Mouse (Mus musculus): ENCODE measurements around the gene Ina. TPM values are rescaled to one million over a fixed set of nuclear protein-coding genes. Genes with fewer than 3 reads are reported as not detected.

Ina gene
- not detected for polyA plus RNA-seq (2014; fragmentation: Illumina TruSeq; extraction: RNeasy Lipid Tissue Mini Kit (QIAGEN cat#74804); ENCODE audit: low read depth, low replicate concordance)

GRCm38 (mm10) chr19:47014447-47015381, at the start of gene Ina, which contains the start of gene Nt5c2:
Ina (plus strand) TSS chr19:47014698.
Nt5c2 (minus strand) TSS chr19:47015153.

GRCm38 (mm10) chr19:47050271-47051032, 36.0 kb downstream of the Ina start, which contains the start of gene Pcgf6:
Pcgf6 (minus strand) TSS chr19:47050906.

GRCm38 (mm10) chr19:47067096-47067882, 52.8 kb downstream of the Ina start, which contains the start of gene Taf5:
Taf5 (plus strand) TSS chr19:47067746.

Other genes with a start within 250 kb of the Ina start
- gene Nt5c2, start 455 bp downstream of the Ina start, polyA plus RNA-seq (2014; fragmentation: Illumina TruSeq; extraction: RNeasy Lipid Tissue Mini Kit (QIAGEN cat#74804); ENCODE audit: low read depth, low replicate concordance), result 34.7 TPM
- gene Pcgf6, start 36.2 kb downstream of the Ina start, polyA plus RNA-seq (2014; fragmentation: Illumina TruSeq; extraction: RNeasy Lipid Tissue Mini Kit (QIAGEN cat#74804); ENCODE audit: low read depth, low replicate concordance), result 4.6 TPM
- 2.6 TPM for gene Taf5, start 53.0 kb downstream of the Ina start, polyA plus RNA-seq (2014; fragmentation: Illumina TruSeq; extraction: RNeasy Lipid Tissue Mini Kit (QIAGEN cat#74804); ENCODE audit: low read depth, low replicate concordance)
- gene Usmg5, start 75.9 kb downstream of the Ina start, polyA plus RNA-seq (2014; fragmentation: Illumina TruSeq; extraction: RNeasy Lipid Tissue Mini Kit (QIAGEN cat#74804); ENCODE audit: low read depth, low replicate concordance), result 2,694 TPM
- 12.6 TPM for gene Pdcd11, start 76.1 kb downstream of the Ina start, polyA plus RNA-seq (2014; fragmentation: Illumina TruSeq; extraction: RNeasy Lipid Tissue Mini Kit (QIAGEN cat#74804); ENCODE audit: low read depth, low replicate concordance)
- 5.2 TPM for gene Calhm2, start 123.6 kb downstream of the Ina start, polyA plus RNA-seq (2014; fragmentation: Illumina TruSeq; extraction: RNeasy Lipid Tissue Mini Kit (QIAGEN cat#74804); ENCODE audit: low read depth, low replicate concordance)
- gene Calhm1, start 129.6 kb downstream of the Ina start, polyA plus RNA-seq (2014; fragmentation: Illumina TruSeq; extraction: RNeasy Lipid Tissue Mini Kit (QIAGEN cat#74804); ENCODE audit: low read depth, low replicate concordance), result not detected
- gene Calhm3, start 143.1 kb downstream of the Ina start, polyA plus RNA-seq (2014; fragmentation: Illumina TruSeq; extraction: RNeasy Lipid Tissue Mini Kit (QIAGEN cat#74804); ENCODE audit: low read depth, low replicate concordance), result not detected
- gene Neurl1a, start 164.1 kb downstream of the Ina start, polyA plus RNA-seq (2014; fragmentation: Illumina TruSeq; extraction: RNeasy Lipid Tissue Mini Kit (QIAGEN cat#74804); ENCODE audit: low read depth, low replicate concordance), result 1.3 TPM

Data from heart, adult 10 weeks (tissue).